Mouse (Mus musculus) bone marrow macrophage, adult 2 months (primary cell): Measurements from ENCODE around the gene March10.

Source experiments
- CTCF ChIP-seq: IDR thresholded peaks from 2 replicates; pipeline ENCODE4 v1.5.1; 2012; ENCODE audit warnings: low read depth, mild to moderate bottlenecking, low read length, moderate library complexity
- POLR2A ChIP-seq: IDR thresholded peaks from 2 replicates; pipeline ENCODE4 v1.6.1; 2012; ENCODE audit warnings: mild to moderate bottlenecking, low read depth, low read length, borderline replicate concordance

- TF ChIP-seq CTCF (no peak), POLR2A (no peak)
Measured at GRCm38 (mm10) chr11:105449581-105450315, 6.8 kb downstream of the March10 start.
